Mouse (Mus musculus) fibroblast of lung, adult 2 months (primary cell): ENCODE results near the gene Kcna2.

Source experiments
- DNase-seq: peaks from one replicate; pipeline ENCODE4 v3.0.0-alpha.2; 2011; ENCODE audit warnings: low read depth

Kcna2 gene

GRCm38 (mm10) chr3:107150872-107151540 lies 50.1 kb downstream of the Kcna2 start:
- DNase-seq = no peak

GRCm38 (mm10) chr3:107153772-107154655 lies 53.1 kb downstream of the Kcna2 start:
- no peak for DNase-seq

- DNase-seq = no peak
Observed at GRCm38 (mm10) chr3:107158856-107159255, 57.9 kb downstream of the Kcna2 start.

DNA sequence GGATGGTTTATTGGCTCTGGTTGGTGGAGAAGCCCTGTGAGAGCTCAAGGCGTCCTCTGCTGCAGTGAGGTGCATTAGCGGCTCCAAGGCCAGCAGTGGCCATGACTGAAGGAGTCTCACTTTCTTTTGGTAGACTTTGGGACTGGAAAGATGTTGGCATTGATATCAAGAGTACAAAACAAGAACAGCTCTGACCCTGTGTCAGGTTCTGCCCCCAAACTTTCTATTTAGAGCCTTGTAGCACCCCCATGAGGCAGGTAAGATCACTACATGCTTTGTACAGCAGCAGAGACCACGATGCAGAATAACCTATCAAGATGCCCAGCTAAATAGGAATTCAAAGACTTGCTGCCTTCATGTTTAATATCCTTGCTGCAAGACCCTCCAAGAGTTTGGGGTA lies 58.5 kb downstream of the Kcna2 start:
- no peak for DNase-seq

GRCm38 (mm10) chr3:107159859-107160324 lies 58.9 kb downstream of the Kcna2 start:
- DNase-seq = no peak

GRCm38 (mm10) chr3:107162741-107163140 lies 61.8 kb downstream of the Kcna2 start:
- DNase-seq = no peak
